Mouse (Mus musculus): ENCODE measurements around the gene B230217C12Rik. TPM values are rescaled to one million over a fixed set of nuclear protein-coding genes. Genes with fewer than 3 reads are reported as not detected.

B230217C12Rik gene
- polyA plus RNA-seq, 1 experiment from 2014 or later = 11.7 TPM

DNA sequence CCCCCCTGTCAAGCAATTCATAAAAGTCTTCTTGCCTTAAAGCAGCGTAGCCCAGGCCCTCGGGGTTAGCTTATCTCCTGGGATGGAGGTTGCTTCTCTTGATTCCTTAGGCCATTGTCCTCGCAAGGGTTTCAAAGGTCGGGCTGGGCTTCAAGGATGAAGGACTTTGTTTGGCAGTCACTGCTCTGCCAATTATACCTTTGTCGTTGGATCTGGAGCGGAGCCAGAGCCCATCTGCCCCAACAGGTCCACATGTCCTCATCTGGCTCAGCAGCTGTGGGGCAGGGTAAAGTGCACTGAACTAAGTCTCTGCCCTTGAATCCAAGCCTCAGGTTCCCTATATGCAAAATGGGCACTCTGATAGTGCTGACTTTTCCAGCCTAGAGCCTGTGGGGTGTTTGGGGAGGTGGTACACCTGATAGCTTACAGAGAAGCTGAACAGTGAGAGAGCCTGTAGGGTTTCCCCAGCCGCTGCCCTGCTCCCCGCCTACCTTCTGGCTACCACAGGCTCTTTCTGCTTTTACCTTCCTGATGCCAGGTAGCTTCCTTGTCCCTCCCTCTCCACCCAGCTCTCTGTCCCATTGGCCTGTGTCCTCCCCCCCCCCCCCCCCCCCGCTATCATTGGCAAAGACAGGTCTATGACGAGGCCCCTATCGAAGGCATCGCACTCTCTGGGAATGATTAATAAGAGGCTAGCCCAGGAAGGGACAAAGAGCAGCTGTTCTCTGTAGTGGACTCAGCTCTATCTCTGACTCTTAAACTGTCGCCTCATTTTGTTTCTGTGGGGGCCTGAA, 28.8 kb upstream of the B230217C12Rik start:
- peaks cover 79% of the 10 kb centered on the region for H3K4me1 ChIP-seq
- H3K36me3 ChIP-seq = peaks cover 80% of the 10 kb centered on the region
- no peak for ATAC-seq (ENCODE audit: low FRiP score, low read depth)
- H3K4me2 ChIP-seq (replicated peaks) = no peak overlapping the region
- H3K9ac ChIP-seq = 0 out of 2 replicates have a peak overlapping the region, but pooled peaks have one; percentile 8
- peak overlapping the region; percentile 22; the same call in 1 of the 2 replicates for H3K27ac ChIP-seq
- H3K27me3 ChIP-seq = no peaks in the 10 kb centered on the region
- H3K4me3 ChIP-seq = no peak overlapping the region
- WGBS = 51% methylated on average over 12 of the region's 13 CpGs
- H3K9me3 ChIP-seq = no peaks in the 10 kb centered on the region

DNA sequence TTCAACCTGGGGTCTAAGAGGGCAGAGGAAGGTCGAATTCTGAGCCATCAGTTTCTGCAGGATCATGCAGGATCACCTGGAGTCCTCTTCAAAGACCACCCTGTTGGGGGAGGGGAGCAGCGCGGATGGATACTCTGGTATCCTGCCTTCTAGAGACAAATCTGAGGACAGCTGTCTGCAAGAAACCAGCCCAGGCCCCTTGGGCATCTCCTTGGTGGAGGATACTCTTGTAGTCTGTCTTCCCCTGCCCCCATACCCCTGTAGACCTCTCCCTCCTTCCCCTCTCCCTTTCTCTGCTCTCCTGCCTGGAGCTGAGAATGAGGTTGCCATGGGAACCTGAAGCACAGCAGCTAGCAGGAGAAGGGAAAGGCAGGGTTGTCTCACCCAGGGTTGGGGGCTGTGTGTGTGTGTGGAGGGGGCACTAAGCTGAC, 28.1 kb upstream of the B230217C12Rik start:
- H3K4me1 ChIP-seq = peaks cover 80% of the 10 kb centered on the region
- no peaks in the 10 kb centered on the region for H3K9me3 ChIP-seq
- no peak overlapping the region for H3K4me2 ChIP-seq (replicated peaks)
- WGBS = 48% methylated on average over 3 of the region's 3 CpGs
- peak overlapping the region; percentile 50 for H3K9ac ChIP-seq
- H3K27ac ChIP-seq = no peak overlapping the region
- H3K36me3 ChIP-seq = peaks cover 80% of the 10 kb centered on the region
- no peak overlapping the region for H3K4me3 ChIP-seq
- H3K27me3 ChIP-seq = no peaks in the 10 kb centered on the region
- ATAC-seq (ENCODE audit: low FRiP score, low read depth) = no peak

DNA sequence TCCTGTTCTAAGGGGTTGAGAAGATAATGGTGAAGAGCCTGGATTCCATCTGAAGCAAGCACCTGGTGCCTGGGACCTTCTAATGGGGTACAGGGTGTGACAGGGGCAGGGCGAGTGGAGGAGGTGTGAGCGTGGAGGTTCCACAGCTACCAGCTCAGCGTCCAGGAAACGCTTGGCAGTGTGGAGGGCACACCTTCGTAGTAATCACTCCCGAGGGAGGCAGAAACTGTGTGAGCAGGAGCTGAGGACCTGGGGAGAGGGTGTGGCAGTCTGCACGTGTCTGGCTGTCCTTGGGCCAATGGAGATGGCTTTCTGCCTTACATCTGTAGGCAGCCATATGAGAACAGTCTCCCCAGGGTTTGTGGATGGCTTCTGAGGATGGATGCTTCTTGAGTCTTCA, 27.5 kb upstream of the B230217C12Rik start:
- Histone ChIP-seq H3K4me1 (peaks cover 80% of the 10 kb centered on the region), H3K9me3 (no peaks in the 10 kb centered on the region), H3K36me3 (peaks cover 81% of the 10 kb centered on the region), H3K9ac (no peak overlapping the region), H3K4me3 (no peak overlapping the region), H3K27ac (no peak overlapping the region), H3K27me3 (no peaks in the 10 kb centered on the region), H3K4me2 (replicated peaks) (no peak overlapping the region)
- WGBS = 54% methylated on average over 7 of the region's 7 CpGs
- no peak for ATAC-seq (ENCODE audit: low FRiP score, low read depth)

DNA sequence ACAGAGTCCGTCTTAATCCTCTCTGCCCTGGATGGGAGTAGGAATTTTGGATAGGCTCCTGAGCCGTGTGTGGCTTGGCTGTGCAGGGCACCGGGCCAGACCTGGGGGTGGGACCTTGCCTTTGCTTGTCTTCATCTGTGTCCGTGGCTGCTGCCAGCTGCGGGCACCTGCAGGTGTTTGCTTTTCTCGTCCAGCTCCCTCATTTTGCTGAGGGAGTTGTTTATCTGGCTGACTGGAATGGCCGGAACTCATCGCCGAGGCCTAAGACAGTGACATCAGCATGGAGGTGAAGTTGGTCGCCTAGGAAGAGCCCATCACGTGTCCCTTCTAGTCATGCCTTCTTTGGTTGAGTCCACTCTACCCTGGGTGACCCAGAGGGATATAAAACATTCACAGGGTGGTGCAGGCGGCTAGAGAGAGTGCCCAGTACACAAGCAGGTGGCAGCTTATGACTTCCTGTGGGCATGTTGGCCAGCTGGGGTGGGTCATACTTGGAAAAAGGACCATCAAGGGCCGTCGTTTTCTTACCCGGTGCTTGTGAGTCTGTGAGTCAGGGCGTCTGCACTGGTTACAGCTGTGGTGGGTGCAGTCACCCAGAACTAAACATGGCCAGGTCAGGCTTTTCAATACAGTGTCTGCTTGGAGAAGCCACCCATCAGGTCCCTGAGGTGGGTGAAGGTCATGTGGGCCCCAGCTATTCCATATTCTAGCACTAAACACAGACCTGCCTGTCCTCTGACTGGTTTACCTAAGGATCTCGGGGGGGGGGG, 26.6 kb upstream of the B230217C12Rik start:
- no peaks in the 10 kb centered on the region for H3K27me3 ChIP-seq
- H3K36me3 ChIP-seq = peaks cover 81% of the 10 kb centered on the region
- H3K9me3 ChIP-seq = no peaks in the 10 kb centered on the region
- no peak overlapping the region for H3K27ac ChIP-seq
- H3K4me1 ChIP-seq = peaks cover 80% of the 10 kb centered on the region
- H3K9ac ChIP-seq = no peak overlapping the region
- H3K4me3 ChIP-seq = no peak overlapping the region
- no peak overlapping the region for H3K4me2 ChIP-seq (replicated peaks)
- no peak for ATAC-seq (ENCODE audit: low FRiP score, low read depth)
- 86% methylated on average over 17 of the region's 17 CpGs for WGBS

DNA sequence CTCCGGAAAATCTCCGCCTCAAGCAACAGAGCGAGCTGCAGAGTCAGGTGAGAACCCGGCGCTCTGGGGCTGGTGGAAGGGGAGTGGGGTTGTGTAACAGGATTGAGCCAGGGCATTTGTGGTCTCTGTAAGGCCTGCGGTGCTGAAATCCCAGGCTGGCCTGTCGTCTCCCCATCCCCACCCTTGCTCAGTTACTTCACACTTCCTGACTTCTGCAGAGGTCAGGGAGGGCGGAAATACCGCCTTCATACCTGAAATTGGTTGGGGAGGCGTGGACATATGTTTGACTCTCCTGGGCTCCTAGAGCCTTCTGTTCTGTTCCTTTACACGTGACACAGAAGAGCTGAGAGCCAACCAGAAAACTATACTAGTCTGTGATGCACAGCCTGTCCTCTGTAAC, 24.8 kb upstream of the B230217C12Rik start:
- H3K36me3 ChIP-seq = peaks cover 89% of the 10 kb centered on the region
- no peaks in the 10 kb centered on the region for H3K27me3 ChIP-seq
- no peak overlapping the region for H3K27ac ChIP-seq
- no peak overlapping the region for H3K4me2 ChIP-seq (replicated peaks)
- H3K9ac ChIP-seq = 0 out of 2 replicates have a peak overlapping the region, but pooled peaks have one; percentile 31
- peaks cover 74% of the 10 kb centered on the region for H3K4me1 ChIP-seq
- 70% methylated on average over 11 of the region's 11 CpGs for WGBS
- ATAC-seq (ENCODE audit: low FRiP score, low read depth) = no peak
- no peak overlapping the region for H3K4me3 ChIP-seq
- H3K9me3 ChIP-seq = no peaks in the 10 kb centered on the region

DNA sequence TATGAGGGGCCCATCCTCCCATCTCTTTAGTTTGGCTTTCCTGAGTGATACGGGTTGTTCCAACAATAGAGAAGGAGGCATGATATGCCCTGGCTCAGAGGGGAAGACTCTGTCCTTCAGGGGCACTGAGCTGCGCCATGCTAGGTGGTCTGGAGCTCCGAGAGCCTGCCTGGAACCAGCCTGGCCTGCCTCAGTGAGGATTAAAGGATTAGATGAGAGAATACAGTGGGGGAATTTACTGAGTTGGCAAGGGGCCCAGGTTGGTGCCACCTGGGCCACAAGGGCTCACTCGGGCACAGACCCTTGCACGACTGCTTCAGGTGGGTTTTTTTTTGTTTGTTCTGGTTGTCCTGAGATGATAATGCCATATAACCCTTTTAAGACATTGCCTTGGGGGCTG, 24.4 kb upstream of the B230217C12Rik start:
- ATAC-seq (ENCODE audit: low FRiP score, low read depth) = no peak
- no peak overlapping the region for H3K4me3 ChIP-seq
- H3K27ac ChIP-seq = 0 out of 2 replicates have a peak overlapping the region, but pooled peaks have one; percentile 0
- H3K9me3 ChIP-seq = no peaks in the 10 kb centered on the region
- H3K27me3 ChIP-seq = no peaks in the 10 kb centered on the region
- 55% methylated on average over 5 of the region's 5 CpGs for WGBS
- peaks cover 70% of the 10 kb centered on the region for H3K4me1 ChIP-seq
- H3K36me3 ChIP-seq = peaks cover 93% of the 10 kb centered on the region
- H3K9ac ChIP-seq = no peak overlapping the region; the same call in 1 of the 2 replicates
- no peak overlapping the region for H3K4me2 ChIP-seq (replicated peaks)

DNA sequence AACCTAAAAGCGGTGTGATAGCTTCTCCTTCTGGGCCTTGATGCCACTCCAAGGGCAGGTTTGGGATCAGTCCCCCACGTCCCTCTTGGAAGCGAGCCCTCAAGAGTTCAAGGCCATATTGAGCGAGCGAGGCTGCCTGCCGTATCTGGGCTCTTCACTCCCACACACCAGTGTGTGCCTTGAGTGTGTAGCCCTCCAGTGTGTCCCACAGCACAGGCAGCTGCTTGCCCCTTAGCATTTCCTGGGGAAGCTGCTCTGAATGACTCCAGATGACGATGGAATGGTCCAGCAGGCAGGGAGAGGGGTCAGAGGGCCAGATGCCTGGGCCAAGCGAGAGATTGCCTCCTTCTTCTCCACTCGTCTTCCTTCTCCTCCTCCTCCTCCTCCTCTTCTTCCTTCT, 23.7 kb upstream of the B230217C12Rik start:
- H3K9me3 ChIP-seq = no peaks in the 10 kb centered on the region
- H3K27me3 ChIP-seq = no peaks in the 10 kb centered on the region
- peak overlapping the region; percentile 0; the same call in 1 of the 2 replicates for H3K27ac ChIP-seq
- H3K4me3 ChIP-seq = no peak overlapping the region
- H3K4me1 ChIP-seq = peaks cover 63% of the 10 kb centered on the region
- peaks cover 95% of the 10 kb centered on the region for H3K36me3 ChIP-seq
- H3K9ac ChIP-seq = no peak overlapping the region; the same call in 1 of the 2 replicates
- 43% methylated on average over 9 of the region's 9 CpGs for WGBS
- H3K4me2 ChIP-seq (replicated peaks) = no peak overlapping the region
- no peak for ATAC-seq (ENCODE audit: low FRiP score, low read depth)

DNA sequence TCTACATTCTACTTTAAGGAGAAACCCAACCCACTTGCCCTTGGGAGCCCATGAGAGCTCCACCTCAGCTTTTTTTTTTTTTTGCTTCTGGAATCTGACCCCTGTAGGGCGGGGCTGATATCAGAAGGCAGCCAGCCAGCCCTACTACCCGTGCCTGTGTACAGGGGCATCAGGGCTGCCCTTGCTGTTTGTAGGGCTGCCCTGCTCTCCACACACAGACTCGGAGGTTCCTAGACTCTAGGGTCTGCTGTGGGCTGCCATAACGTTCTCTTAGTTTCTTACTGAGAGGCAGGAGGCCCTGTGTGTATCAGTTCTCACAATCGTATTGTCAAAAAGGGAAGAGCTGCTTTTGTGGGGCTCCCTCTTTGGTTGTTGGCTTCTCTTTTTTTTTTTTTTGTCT, 23.2 kb upstream of the B230217C12Rik start:
- WGBS = 30% methylated on average over 5 of the region's 5 CpGs

DNA sequence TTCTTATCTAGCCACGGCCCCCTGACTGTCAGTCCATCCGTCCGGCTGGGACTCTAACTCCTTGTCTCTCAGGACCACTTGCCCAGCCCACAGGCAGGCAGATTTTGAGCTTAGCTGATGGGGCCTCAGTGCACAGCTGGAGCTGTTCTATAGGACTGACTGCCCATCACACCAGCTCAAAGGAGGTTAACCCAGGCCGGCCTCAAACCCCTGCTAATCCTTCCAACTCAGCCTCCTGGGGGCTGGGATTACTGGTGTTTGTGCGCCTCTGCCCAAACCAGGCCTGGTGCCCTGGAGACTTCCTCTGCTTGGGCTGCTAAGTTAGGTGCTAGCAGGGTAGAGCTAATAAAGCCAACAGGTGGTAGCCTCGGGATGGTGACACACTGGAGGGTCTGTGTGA, 22.6 kb upstream of the B230217C12Rik start:
- WGBS = 43% methylated on average over 6 of the region's 6 CpGs
- no peak overlapping the region for H3K27ac ChIP-seq
- H3K36me3 ChIP-seq = peaks cover 95% of the 10 kb centered on the region
- peaks cover 52% of the 10 kb centered on the region for H3K4me1 ChIP-seq
- H3K9me3 ChIP-seq = no peaks in the 10 kb centered on the region
- H3K4me2 ChIP-seq (replicated peaks) = no peak overlapping the region
- H3K27me3 ChIP-seq = no peaks in the 10 kb centered on the region
- 0 out of 2 replicates have a peak overlapping the region, but pooled peaks have one; percentile 20 for H3K9ac ChIP-seq
- no peak for ATAC-seq (ENCODE audit: low FRiP score, low read depth)
- no peak overlapping the region for H3K4me3 ChIP-seq

More for the DNA sequence above, 23.2 kb upstream of the B230217C12Rik start:
- H3K9ac ChIP-seq = no peak overlapping the region
- H3K4me2 ChIP-seq (replicated peaks) = no peak overlapping the region
- peaks cover 95% of the 10 kb centered on the region for H3K36me3 ChIP-seq
- no peak overlapping the region; the same call in 1 of the 2 replicates for H3K27ac ChIP-seq
- peaks cover 58% of the 10 kb centered on the region for H3K4me1 ChIP-seq
- ATAC-seq (ENCODE audit: low FRiP score, low read depth) = no peak
- H3K4me3 ChIP-seq = no peak overlapping the region
- H3K9me3 ChIP-seq = no peaks in the 10 kb centered on the region
- no peaks in the 10 kb centered on the region for H3K27me3 ChIP-seq

DNA sequence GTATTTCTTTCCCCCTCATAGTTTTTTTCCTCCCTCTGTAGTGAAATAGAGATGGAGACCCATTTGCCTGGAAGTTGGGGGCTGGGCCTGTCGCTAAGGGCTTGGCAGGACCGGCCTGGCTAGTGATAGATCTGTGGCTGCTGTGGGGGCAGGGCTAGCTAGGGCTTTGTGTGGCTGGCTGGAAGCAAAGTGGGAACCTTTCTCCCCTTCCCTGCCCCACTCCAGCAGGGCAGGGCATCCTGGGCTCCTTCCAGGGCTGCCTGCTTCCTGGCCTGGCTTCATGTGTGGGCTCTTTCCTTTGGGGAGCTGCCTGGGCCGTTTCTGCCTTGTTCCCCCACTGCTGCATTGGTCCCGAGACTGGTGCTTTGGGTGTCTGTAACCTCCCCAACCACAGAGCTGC, 22.0 kb upstream of the B230217C12Rik start:
- no peak overlapping the region for H3K4me2 ChIP-seq (replicated peaks)

DNA sequence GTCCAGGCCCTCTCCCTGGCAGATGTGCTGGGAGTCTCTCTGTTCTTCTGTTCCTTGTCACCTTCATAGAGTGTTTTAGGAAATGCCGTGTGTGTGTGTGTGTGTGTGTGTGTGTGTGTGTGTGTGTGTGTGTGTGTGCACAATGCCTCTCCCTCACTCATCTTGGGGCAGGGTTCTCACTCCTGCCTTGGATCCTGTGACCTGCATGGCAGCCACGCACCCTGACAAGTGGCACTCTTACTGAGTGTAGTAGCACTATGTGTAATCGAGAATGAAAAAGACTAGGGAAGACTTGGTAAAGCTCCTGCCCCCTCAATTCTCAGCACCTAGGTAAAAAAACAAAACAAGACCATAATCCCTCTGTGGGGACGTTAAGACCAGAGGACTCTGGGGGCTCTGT, 21.5 kb upstream of the B230217C12Rik start:
- no peak overlapping the region for H3K27ac ChIP-seq

More for the DNA sequence above, 22.0 kb upstream of the B230217C12Rik start:
- Histone ChIP-seq H3K27ac (peak overlapping the region; percentile 72; the same call in 1 of the 2 replicates), H3K27me3 (no peaks in the 10 kb centered on the region), H3K4me1 (peaks cover 46% of the 10 kb centered on the region), H3K36me3 (peaks cover 94% of the 10 kb centered on the region), H3K4me3 (no peak overlapping the region), H3K9ac (peak overlapping the region; percentile 20; the same call in 1 of the 2 replicates), H3K9me3 (no peaks in the 10 kb centered on the region)
- ATAC-seq (ENCODE audit: low FRiP score, low read depth) = no peak
- WGBS = 10% methylated on average over 4 of the region's 4 CpGs

DNA sequence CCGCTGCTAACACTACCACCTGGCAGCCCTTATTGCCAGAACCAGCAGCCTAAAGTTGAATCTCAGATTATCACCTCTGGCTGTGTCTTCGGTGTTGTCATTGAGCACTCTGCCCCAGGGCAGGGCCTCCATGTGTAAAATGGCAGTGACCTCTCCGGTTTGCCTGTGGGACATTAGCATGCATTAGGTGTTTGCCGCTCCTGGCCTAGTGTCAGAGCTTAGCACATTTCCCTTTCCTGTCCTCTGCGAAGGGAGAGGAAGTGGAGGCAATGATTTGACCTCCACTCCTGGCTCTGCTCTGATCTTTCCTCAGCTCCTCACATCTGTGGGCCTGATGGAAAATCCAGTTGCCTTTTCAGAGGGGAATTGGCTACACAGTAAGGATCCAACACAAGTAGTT, 20.7 kb upstream of the B230217C12Rik start:
- ATAC-seq (ENCODE audit: low FRiP score, low read depth) = no peak
- Histone ChIP-seq H3K9me3 (no peaks in the 10 kb centered on the region), H3K27me3 (no peaks in the 10 kb centered on the region), H3K27ac (no peak overlapping the region), H3K9ac (no peak overlapping the region), H3K4me3 (no peak overlapping the region), H3K4me2 (replicated peaks) (no peak overlapping the region), H3K4me1 (peaks cover 45% of the 10 kb centered on the region), H3K36me3 (peaks cover 92% of the 10 kb centered on the region)
- WGBS = 63% methylated on average over 5 of the region's 5 CpGs

More for the DNA sequence above, 21.5 kb upstream of the B230217C12Rik start:
- Histone ChIP-seq H3K4me1 (peaks cover 45% of the 10 kb centered on the region), H3K9ac (no peak overlapping the region), H3K4me2 (replicated peaks) (no peak overlapping the region), H3K9me3 (no peaks in the 10 kb centered on the region), H3K4me3 (no peak overlapping the region), H3K27me3 (no peaks in the 10 kb centered on the region), H3K36me3 (peaks cover 92% of the 10 kb centered on the region)
- no peak for ATAC-seq (ENCODE audit: low FRiP score, low read depth)
- WGBS = 52% methylated on average over 4 of the region's 4 CpGs
